Mouse (Mus musculus): ENCODE results near the gene Castor2.

- no peak for TF ChIP-seq POLR2A (IDR thresholded peaks at IDR 0.05; ENCODE audit: extremely low read depth, insufficient read depth, low read length)
- no peak for TF ChIP-seq CTCF (IDR thresholded peaks at IDR 0.05; ENCODE audit: extremely low read depth, insufficient read depth, low read length)
These were observed 14.3 kb upstream of the Castor2 start for GRCm38 (mm10) chr5:134085227-134085626.
